Mouse (Mus musculus) stomach, embryonic 14.5 days (tissue): ENCODE measurements around the gene Chd4. TPM values are rescaled to one million over a fixed set of nuclear protein-coding genes. Genes with fewer than 3 reads are reported as not detected.

ENCODE experiments used
- ATAC-seq: fragments of 200-750 bp; cut with Nextera tagmentation; 2 replicates; pipeline ENCODE4 v1.8.0; 2017; ENCODE audit warnings: low read depth, moderate TSS enrichment; ENCODE audit not compliant: insufficient number of reproducible peaks, insufficient read depth, low FRiP score
- H3K27ac ChIP-seq: fragments of 300-500 bp; sonication (generic); 2 replicates; pipeline ENCODE4 v1.5.1; 2014; ENCODE audit warnings: mild to moderate bottlenecking, low read length, moderate library complexity, mixed read lengths
- H3K27me3 ChIP-seq: fragments of 300-500 bp; sonication (generic); 2 replicates; pipeline ENCODE4 v1.6.1; 2014; ENCODE audit warnings: low read length, control low read depth, mixed read lengths; ENCODE audit not compliant: control insufficient read depth, insufficient read depth
- H3K36me3 ChIP-seq: fragments of 300-500 bp; sonication (generic); 2 replicates; pipeline ENCODE4 v1.6.1; 2014; ENCODE audit warnings: mild to moderate bottlenecking, control low read depth, low read length, moderate library complexity, mixed read lengths; ENCODE audit not compliant: control insufficient read depth, insufficient read depth
- H3K4me1 ChIP-seq: fragments of 300-500 bp; sonication (generic); 2 replicates; pipeline ENCODE4 v1.6.1; 2014; ENCODE audit warnings: low read length, control low read depth, mixed read lengths; ENCODE audit not compliant: control insufficient read depth, insufficient read depth
- H3K4me2 ChIP-seq: fragments of 300-500 bp; sonication (generic); replicated peaks from 2 replicates; pipeline ENCODE4 v1.6.1; 2014; ENCODE audit warnings: low read depth, low read length, control low read depth
- H3K4me3 ChIP-seq: fragments of 300-500 bp; sonication (generic); 2 replicates; pipeline ENCODE4 v1.5.1; 2014; ENCODE audit warnings: low read depth, low read length, control low read depth
- H3K9ac ChIP-seq: fragments of 300-500 bp; sonication (generic); replicated peaks from 2 replicates; pipeline ENCODE4 v1.6.1; 2014; ENCODE audit warnings: low read depth, mild to moderate bottlenecking, control low read depth, low read length, moderate library complexity, mixed read lengths
- H3K9me3 ChIP-seq: fragments of 300-500 bp; sonication (generic); 2 replicates; pipeline ENCODE4 v1.6.1; 2016; ENCODE audit warnings: low read depth, low read length, control low read depth; ENCODE audit not compliant: control insufficient read depth
- WGBS: fragments of 180-500 bp; shearing (Covaris S2); extraction: QIAGEN DNeasy Blood & Tissue Kit; methylation state at CpG from one replicate; pipeline ENCODE4 v1.1.7; 2014; 5-methylcytosine and 5-hydroxymethylcytosine counted together
- polyA plus RNA-seq: library from polyadenylated mRNA; unstranded; fragments of >200 nt; fragmentation: Nextera tagmentation; extraction: Ambion mirVana; gene quantifications from 2 replicates; pipeline ENCODE4 v1.2.1, GENCODE M21; 2014

Chd4 gene
- polyA plus RNA-seq, 1 experiment from 2014 or later = 70.9 TPM

- Histone ChIP-seq H3K4me1 (peaks cover 23% of the 10 kb centered on the region), H3K4me2 (peak overlapping the region; percentile 95), H3K4me3 (peak overlapping the region; percentile 98), H3K9ac (peak overlapping the region; percentile 96), H3K27me3 (no peaks in the 10 kb centered on the region), H3K27ac (peak overlapping the region; percentile 95), H3K9me3 (no peaks in the 10 kb centered on the region), H3K36me3 (peaks cover 38% of the 10 kb centered on the region)
- peak; percentile 47 for ATAC-seq
- WGBS = 0% methylated on average over 40 of the region's 44 CpGs
Observed at GRCm38 (mm10) chr6:125096597-125097345, 990 bp downstream of the Chd4 start.

DNA sequence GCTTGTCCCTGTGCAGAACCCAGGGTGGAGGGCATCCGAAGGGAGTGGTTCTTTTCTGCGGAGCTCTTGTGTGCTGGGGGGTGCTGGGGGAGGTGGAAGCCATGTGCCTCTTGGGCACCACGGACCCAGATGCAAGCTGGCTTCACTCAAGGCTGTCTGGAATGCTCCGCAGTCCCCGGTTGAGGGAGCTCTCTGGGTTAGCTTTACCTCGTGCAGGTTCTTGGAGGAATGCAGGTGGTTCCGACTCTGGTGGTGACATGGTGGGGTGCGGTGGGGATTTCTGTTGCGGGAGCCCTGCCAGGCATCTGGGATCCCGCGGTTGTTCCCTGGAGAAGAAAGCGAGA lies 1.5 kb downstream of the Chd4 start:
- peak overlapping the region; percentile 95; the same call in 1 of the 2 replicates for H3K27ac ChIP-seq
- peak overlapping the region; percentile 98 for H3K4me3 ChIP-seq
- 3% methylated on average over 12 of the region's 12 CpGs for WGBS
- H3K4me1 ChIP-seq = peaks cover 23% of the 10 kb centered on the region
- ATAC-seq = peak; percentile 6; the same call in 1 of the 2 replicates
- no peaks in the 10 kb centered on the region for H3K27me3 ChIP-seq
- peaks cover 44% of the 10 kb centered on the region for H3K36me3 ChIP-seq
- H3K9ac ChIP-seq = peak overlapping the region; percentile 96
- no peaks in the 10 kb centered on the region for H3K9me3 ChIP-seq
- H3K4me2 ChIP-seq = peak overlapping the region; percentile 95

DNA sequence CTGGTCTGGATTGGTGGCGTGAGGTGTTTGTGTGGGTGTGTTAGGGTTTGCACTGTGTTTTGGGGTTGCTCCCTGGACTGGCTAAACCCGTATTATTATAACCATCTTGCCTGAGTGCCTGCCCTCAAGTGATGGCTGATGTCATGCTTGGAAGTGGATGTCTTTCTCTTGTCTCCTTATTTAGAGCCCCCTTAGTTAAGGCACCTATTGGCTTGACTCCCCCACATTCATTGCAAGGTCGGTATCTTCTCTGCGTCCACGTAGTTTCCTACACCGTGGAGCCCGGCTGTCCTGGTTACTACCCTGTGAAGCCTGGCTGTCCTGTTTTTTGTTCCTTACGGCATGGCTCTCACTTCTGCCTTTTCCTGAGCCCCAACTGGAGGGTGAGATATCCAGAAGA lies 2.2 kb downstream of the Chd4 start:
- Histone ChIP-seq H3K9ac (peak overlapping the region; percentile 96), H3K4me1 (peaks cover 23% of the 10 kb centered on the region), H3K27me3 (no peaks in the 10 kb centered on the region), H3K36me3 (peaks cover 50% of the 10 kb centered on the region), H3K9me3 (no peaks in the 10 kb centered on the region), H3K4me3 (peak overlapping the region; percentile 98), H3K4me2 (peak overlapping the region; percentile 95), H3K27ac (0 out of 2 replicates have a peak overlapping the region, but pooled peaks have one; percentile 95)
- ATAC-seq = no peak
- WGBS = 47% methylated on average over 8 of the region's 8 CpGs

DNA sequence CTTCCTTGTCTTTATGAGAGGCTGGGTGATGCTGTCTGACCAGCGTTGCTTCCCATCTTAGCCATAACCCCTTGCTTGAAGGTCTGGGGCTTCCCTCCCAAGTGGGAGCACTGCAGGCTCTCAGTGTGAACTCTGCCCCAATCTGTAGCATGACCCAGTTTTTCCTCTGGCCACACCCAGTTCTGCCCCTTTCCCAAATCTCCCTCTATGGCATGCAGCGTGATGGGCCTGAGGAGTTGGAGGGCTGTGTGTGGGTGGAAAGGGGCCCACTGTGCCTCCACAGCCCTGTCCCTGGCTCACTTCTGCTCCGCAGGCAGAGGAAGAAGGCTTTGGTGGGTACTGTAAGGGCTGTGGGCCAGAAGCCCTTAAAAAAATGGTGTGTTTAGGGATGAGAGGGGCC lies 2.7 kb downstream of the Chd4 start:
- WGBS = 47% methylated on average over 3 of the region's 3 CpGs
- H3K36me3 ChIP-seq = peaks cover 52% of the 10 kb centered on the region
- peak overlapping the region; percentile 95 for H3K4me2 ChIP-seq
- H3K9me3 ChIP-seq = no peaks in the 10 kb centered on the region
- H3K4me1 ChIP-seq = peaks cover 23% of the 10 kb centered on the region
- no peaks in the 10 kb centered on the region for H3K27me3 ChIP-seq
- H3K27ac ChIP-seq = peak overlapping the region; percentile 7; the same call in 1 of the 2 replicates
- no peak for ATAC-seq
- H3K4me3 ChIP-seq = peak overlapping the region; percentile 98
- H3K9ac ChIP-seq = peak overlapping the region; percentile 14; the same call in 1 of the 2 replicates

DNA sequence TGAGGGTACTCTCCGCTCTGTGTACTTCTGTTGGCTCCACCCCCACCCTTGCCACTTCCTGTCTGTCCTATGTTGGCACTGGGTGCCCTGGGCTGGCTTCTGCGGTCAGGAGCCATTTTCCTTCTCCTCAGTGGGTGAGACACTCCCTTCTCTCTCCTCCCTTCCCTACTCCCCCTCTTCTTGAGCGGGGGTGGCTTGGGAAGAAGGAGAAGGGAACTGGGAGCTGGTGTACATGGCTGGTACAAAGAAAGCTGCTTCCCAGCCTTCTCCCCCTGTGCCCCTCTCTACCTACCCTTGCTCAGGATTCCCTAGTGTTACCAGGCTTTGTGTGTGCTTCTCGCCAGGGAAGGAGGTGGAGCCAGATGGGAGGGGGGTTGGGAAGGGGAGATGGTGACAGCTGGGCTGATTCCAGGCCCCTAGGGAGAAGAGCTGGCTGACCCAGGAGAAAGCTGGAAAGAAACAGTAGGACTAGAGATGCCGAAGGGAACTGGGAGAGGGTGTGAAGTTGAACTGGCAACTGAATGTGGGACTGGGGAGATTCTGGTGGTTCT lies 3.7 kb downstream of the Chd4 start:
- Histone ChIP-seq H3K36me3 (peaks cover 62% of the 10 kb centered on the region), H3K9ac (no peak overlapping the region), H3K4me1 (peaks cover 23% of the 10 kb centered on the region), H3K27ac (peak overlapping the region; percentile 27; the same call in 1 of the 2 replicates), H3K9me3 (no peaks in the 10 kb centered on the region), H3K4me3 (peak overlapping the region; percentile 98; the same call in 1 of the 2 replicates), H3K27me3 (no peaks in the 10 kb centered on the region), H3K4me2 (peak overlapping the region; percentile 95)
- no peak for ATAC-seq
- WGBS = 37% methylated on average over 5 of the region's 5 CpGs

- H3K4me1 ChIP-seq = peaks cover 23% of the 10 kb centered on the region
- no peaks in the 10 kb centered on the region for H3K27me3 ChIP-seq
- H3K36me3 ChIP-seq = peaks cover 79% of the 10 kb centered on the region
- no peak overlapping the region for H3K9ac ChIP-seq
- H3K9me3 ChIP-seq = no peaks in the 10 kb centered on the region
- no peak overlapping the region for H3K27ac ChIP-seq
- ATAC-seq = no peak
- 73% methylated on average over 9 of the region's 9 CpGs for WGBS
- no peak overlapping the region for H3K4me3 ChIP-seq
- H3K4me2 ChIP-seq = no peak overlapping the region
Observed at GRCm38 (mm10) chr6:125101444-125101843, 5.7 kb downstream of the Chd4 start.

DNA sequence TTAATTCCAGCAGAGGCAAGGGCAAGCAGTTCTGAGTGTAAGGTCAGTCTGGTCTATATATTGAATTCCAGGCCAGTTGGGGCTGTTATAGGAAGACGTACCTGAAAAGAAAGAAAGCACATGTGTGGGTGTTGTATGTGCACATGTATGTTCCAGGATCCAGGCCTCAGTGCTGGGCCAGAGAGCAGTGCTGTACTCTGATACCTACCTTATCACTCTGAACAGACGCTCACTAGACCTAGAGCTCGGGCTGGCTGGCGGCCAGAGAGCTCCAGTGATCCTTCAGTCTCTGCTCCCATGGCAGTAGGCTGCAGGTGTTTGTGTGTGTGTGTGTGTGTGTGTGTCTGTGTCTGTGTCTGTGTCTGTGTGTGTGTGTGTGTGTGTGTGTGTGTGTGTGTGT lies 8.4 kb downstream of the Chd4 start:
- Histone ChIP-seq H3K4me3 (no peak overlapping the region), H3K27ac (no peak overlapping the region), H3K27me3 (no peaks in the 10 kb centered on the region), H3K36me3 (peaks cover 94% of the 10 kb centered on the region), H3K4me2 (no peak overlapping the region), H3K9ac (no peak overlapping the region), H3K4me1 (peaks cover 7% of the 10 kb centered on the region), H3K9me3 (no peaks in the 10 kb centered on the region)
- peak; percentile 51; the same call in 1 of the 2 replicates for ATAC-seq
- 79% methylated on average over 4 of the region's 4 CpGs for WGBS

DNA sequence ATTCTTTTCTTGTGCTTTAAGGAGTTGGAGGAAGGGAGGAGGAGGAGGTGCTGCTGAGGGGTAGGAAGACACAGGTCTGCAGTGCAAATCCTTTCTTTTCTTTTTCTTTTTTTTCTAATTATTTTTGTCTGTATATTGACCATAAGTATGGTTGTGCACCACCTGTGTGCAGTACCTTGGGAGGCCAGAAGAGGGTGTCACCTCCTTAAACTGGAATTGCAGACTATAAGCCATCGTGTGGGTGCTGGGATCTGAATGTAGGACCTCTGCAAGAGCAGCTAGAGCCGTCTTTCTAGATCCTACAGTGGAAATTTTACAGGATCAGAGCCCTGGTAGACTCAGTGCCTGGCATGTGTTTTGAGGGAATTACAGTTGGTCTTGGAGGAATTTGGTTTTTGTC lies 11.9 kb downstream of the Chd4 start:
- Histone ChIP-seq H3K4me2 (no peak overlapping the region), H3K27me3 (no peaks in the 10 kb centered on the region), H3K4me1 (no peaks in the 10 kb centered on the region), H3K4me3 (no peak overlapping the region), H3K36me3 (peaks cover 92% of the 10 kb centered on the region), H3K9ac (no peak overlapping the region), H3K27ac (no peak overlapping the region), H3K9me3 (no peaks in the 10 kb centered on the region)
- WGBS = 86% methylated on average over 2 of the region's 2 CpGs
- no peak for ATAC-seq
